Mouse (Mus musculus) ovary, postnatal 36 days (tissue): ENCODE measurements at regions not wholly inside any gene's neighbourhood (a gene's known extent, or its start where the extent isn't known, plus 50 kb on each side); places are given as distances from the start of the nearest gene placed in this dataset.

Experiments used
- DNase-seq: peaks from one replicate; pipeline ENCODE4 v3.0.0; 2022; ENCODE audit warnings: low spot score, mixed read lengths

DNA sequence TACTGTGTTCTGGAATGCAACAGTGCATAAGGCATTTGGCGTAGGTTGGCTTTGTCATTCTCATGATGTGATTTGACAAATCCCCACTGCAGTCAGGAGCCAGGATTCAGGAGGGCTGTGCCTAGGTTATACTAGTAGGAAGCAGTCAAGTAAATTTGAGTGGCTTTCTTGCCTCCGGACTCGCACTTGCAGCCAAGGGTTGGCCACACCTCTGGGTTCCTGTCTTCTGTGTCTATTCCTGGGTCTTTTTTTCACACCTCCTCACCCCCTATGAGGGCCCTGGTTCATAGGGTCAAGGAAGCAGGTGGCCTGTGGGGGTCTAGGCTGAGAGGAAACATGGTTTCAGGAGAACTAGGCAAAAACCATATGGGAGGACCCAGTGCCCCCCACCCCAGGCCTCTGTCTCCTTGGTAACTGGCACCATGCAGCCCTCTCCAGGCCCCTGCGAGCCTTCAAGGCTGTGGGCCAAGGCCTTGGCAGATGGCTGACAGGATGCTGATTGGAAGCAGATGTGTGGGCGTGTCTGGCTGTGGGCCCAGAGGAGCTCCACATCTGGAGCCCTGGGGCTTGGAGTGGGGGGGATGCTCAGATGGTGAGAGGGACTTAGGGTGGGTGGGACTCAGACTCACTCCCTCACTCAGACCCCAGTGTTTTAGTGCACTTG, 195.7 kb downstream of the Rgs3 start:
- peak; percentile 78 for DNase-seq

- no peak for DNase-seq
Measured at GRCm38 (mm10) chr4:62756721-62757206, 197.1 kb downstream of the Rgs3 start.

DNA sequence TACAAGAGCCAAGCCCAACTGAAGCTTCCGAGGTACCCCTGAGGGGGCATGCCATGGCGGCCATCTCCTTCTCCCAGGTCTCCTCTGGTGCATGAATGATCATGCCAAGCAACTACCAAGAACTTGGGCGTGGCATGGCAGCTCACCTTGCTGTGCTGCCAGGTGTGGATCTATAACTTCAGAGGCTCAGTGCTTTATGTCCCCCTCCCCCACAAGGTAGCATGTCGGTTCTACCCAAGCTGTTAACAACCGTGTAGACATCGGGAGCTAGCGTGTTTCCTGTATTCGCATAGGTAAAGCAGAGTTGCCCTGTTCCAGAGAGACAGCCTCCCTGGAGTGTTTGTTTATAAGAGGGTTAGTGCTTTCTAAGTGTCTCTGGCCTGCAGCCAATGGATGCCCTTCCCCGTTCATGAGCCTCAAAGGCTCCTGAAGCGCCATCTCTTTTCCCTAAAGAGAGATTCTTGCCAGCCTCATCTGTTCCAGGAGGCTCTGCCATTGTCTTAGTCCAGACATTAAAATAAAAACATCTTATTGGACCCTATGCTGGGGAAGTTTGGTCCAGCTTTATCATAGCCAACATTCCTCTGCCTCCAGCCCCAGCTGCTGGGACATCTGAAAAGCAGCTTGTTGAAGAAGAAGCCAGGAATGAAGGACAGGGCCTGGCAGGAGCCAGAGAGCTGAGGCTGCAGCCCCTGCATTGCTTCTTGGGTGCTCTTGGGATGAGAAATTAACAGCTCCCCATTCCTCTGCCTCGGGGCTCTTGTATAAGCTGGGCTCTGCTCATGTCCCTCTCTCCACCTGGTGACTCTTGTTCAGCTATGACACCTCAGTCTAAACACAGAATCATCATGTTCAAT, 201.3 kb downstream of the Rgs3 start:
- no peak for DNase-seq

- peak; percentile 69 for DNase-seq
Measured at GRCm38 (mm10) chr4:62761672-62762071, 202.0 kb downstream of the Rgs3 start.

GRCm38 (mm10) chr4:62763990-62764389, 201.4 kb upstream of the Zfp618 start:
- DNase-seq = peak; percentile 82

- DNase-seq = no peak
Measured at GRCm38 (mm10) chr4:62769469-62770234, 195.7 kb upstream of the Zfp618 start.

GRCm38 (mm10) chr4:62775005-62775609, 190.3 kb upstream of the Zfp618 start:
- DNase-seq = no peak

DNA sequence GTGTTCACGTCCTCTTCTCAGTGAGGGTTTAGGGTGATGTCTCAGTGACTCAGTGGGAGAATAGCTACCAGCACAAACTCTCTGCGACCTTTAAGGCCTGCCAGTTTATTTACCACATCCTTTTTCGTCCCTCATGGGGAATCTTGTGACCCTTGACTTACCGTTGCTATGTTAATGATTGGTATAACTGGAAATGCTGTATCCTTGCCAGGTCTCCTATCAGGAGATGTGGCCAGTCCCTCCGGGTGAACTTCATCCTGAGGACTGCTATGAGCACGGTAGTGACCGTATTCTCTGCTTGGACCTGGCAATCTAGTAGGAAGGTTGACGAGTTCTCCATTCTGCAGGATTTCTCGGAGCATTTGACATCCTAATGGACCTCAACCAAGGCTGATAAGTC, 188.5 kb upstream of the Zfp618 start:
- no peak for DNase-seq

DNA sequence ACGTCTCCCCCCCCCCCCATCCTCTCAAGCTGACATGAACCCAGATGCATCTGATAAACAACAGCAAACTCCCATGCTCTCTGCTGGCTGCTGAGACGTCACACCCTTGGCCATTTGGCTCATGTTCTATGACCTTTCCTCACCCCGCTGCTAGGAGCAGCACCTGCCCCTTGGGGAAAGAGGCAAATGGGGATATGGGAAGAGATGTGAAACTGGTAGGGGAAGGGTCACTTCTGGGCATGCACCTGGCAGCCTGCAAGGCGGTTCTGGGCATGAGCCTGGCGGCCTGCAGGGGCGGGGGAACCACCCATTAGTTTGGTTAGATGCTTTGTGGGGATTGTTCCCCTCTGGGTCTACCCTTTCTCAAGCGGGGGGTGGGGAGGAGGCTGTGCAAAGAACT, 187.9 kb upstream of the Zfp618 start:
- DNase-seq = no peak

GRCm38 (mm10) chr4:62778621-62779020, 186.8 kb upstream of the Zfp618 start:
- no peak for DNase-seq

GRCm38 (mm10) chr4:62780409-62780808, 185.0 kb upstream of the Zfp618 start:
- peak; percentile 84 for DNase-seq

GRCm38 (mm10) chr4:62780837-62781236, 184.5 kb upstream of the Zfp618 start:
- DNase-seq = no peak

- DNase-seq = no peak
Measured at GRCm38 (mm10) chr4:62781309-62781800, 184.0 kb upstream of the Zfp618 start.

GRCm38 (mm10) chr4:62785711-62786110, 179.7 kb upstream of the Zfp618 start:
- DNase-seq = no peak

GRCm38 (mm10) chr4:62789696-62790095, 175.7 kb upstream of the Zfp618 start:
- no peak for DNase-seq

DNA sequence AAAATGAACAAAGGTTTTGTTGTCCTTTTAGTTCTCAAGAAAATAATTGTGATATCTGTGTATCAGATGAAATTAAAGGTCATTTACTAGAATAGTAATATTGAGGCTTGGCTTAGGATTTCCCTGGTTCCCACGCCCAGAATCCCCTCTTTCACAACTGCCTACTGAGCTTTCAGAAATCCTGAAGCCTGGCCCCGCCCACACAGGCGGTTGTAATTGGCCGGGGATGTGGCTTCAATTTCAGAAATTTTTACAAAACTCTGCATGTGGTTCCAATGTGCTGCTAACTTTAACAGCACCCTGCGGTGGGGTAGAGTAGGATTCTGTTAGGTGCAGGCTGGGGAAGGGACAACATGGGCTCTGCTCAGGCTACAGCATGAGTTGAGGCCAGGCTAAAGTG, 171.8 kb upstream of the Zfp618 start:
- DNase-seq = no peak

GRCm38 (mm10) chr4:62795538-62795937, 169.8 kb upstream of the Zfp618 start:
- no peak for DNase-seq

DNA sequence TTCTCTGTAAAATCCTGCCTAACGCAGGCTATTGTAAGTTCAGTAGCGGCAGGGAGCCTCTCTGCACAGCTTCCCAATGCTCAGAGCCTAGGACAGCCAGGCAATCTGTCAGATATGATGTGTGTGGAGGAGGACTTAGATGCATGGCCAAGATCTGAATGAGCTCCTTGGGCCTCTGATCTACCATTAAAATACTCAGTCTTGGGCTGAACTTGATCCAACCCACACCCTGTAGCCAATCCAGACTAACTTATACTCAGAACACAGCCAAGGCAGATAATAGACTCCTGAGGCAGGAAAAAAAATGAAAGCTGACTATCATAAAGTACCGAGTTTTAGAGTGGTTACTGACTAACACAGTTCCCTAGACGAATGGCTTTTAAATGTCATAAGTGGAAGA, 165.4 kb upstream of the Zfp618 start:
- no peak for DNase-seq

GRCm38 (mm10) chr4:62805841-62806240, 159.5 kb upstream of the Zfp618 start:
- no peak for DNase-seq

DNA sequence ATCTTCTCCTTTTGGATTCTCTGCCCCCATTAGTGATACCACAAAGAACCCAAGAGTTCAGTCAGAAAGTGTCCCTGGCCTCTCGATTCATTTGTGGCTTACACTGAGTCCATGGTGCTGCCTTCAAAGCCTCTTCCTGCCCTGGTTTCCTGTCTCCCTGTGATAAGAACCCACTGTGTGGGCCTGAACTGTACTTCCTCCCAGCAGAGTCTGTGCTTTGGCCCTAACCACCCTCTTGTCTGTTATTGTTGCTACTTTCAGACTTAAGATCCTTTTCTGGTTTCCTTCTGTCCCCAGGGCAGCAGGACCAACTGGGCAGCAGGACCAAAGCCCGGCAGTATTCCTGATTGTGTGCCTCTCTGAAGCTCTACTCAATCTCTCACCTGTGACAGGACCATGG, 158.6 kb upstream of the Zfp618 start:
- DNase-seq = no peak

GRCm38 (mm10) chr4:62807926-62808552, 157.3 kb upstream of the Zfp618 start:
- no peak for DNase-seq
